Mouse (Mus musculus) forebrain, embryonic 14.5 days (tissue): Measurements from ENCODE around the gene Abcb5. TPM values are rescaled to one million over a fixed set of nuclear protein-coding genes. Genes with fewer than 3 reads are reported as not detected.
A peak's percentile ranks its signal among the peaks of the same experiment; 100 is the strongest.

Experiments
- ATAC-seq: fragments of 200-750 bp; cut with Nextera tagmentation; 2 replicates; pipeline ENCODE4 v1.8.0; 2017; ENCODE audit warnings: mild to moderate bottlenecking, moderate library complexity
- DNase-seq: peaks from one replicate; pipeline ENCODE4 v3.0.0-alpha.2; 2015; ENCODE audit warnings: low spot score
- H3K27ac ChIP-seq: fragments of 300-500 bp; sonication (generic); 2 replicates; pipeline ENCODE4 v1.5.1; 2014; ENCODE audit warnings: low read depth, mild to moderate bottlenecking, control low read depth, low read length, moderate library complexity
- H3K27me3 ChIP-seq: fragments of 300-500 bp; sonication (generic); replicated peaks from 2 replicates; pipeline ENCODE4 v1.6.1; 2014; ENCODE audit warnings: low read length, control low read depth, mixed read lengths; ENCODE audit not compliant: control insufficient read depth, insufficient read depth
- H3K36me3 ChIP-seq: fragments of 300-500 bp; sonication (generic); 2 replicates; pipeline ENCODE4 v1.6.1; 2014; ENCODE audit warnings: low read length, control low read depth; ENCODE audit not compliant: control insufficient read depth, insufficient read depth
- H3K4me1 ChIP-seq: fragments of 300-500 bp; sonication (generic); 2 replicates; pipeline ENCODE4 v1.6.1; 2014; ENCODE audit warnings: antibody characterized with exemption, low read length, control low read depth; ENCODE audit not compliant: control insufficient read depth, insufficient read depth
- H3K4me2 ChIP-seq: fragments of 300-500 bp; sonication (generic); 2 replicates; pipeline ENCODE4 v1.6.1; 2014; ENCODE audit warnings: mild to moderate bottlenecking, control low read depth, low read length
- H3K4me3 ChIP-seq: fragments of 300-500 bp; sonication (generic); 2 replicates; pipeline ENCODE4 v1.5.1; 2014; ENCODE audit warnings: low read depth, low read length, control low read depth
- H3K9ac ChIP-seq: fragments of 300-500 bp; sonication (generic); 2 replicates; pipeline ENCODE4 v1.6.1; 2014; ENCODE audit warnings: mild to moderate bottlenecking, low read length, control low read depth, moderate library complexity
- H3K9me3 ChIP-seq: fragments of 300-500 bp; sonication (generic); replicated peaks from 2 replicates; pipeline ENCODE4 v1.6.1; 2016; ENCODE audit warnings: low read length, control low read depth, mixed read lengths; ENCODE audit not compliant: control insufficient read depth
- WGBS: fragments of 180-500 bp; shearing (Covaris S2); extraction: QIAGEN DNeasy Blood & Tissue Kit; methylation state at CpG from one replicate; pipeline ENCODE4 v1.1.7; 2014; 5-methylcytosine and 5-hydroxymethylcytosine counted together
- polyA plus RNA-seq: library from polyadenylated mRNA; unstranded; fragments of >200 nt; fragmentation: Nextera tagmentation; extraction: Ambion mirVana; gene quantifications from 2 replicates; pipeline ENCODE4 v1.2.1, GENCODE M21; 2014

The Abcb5 gene
- polyA plus RNA-seq, 1 experiment from 2014 or later, result not detected

DNA sequence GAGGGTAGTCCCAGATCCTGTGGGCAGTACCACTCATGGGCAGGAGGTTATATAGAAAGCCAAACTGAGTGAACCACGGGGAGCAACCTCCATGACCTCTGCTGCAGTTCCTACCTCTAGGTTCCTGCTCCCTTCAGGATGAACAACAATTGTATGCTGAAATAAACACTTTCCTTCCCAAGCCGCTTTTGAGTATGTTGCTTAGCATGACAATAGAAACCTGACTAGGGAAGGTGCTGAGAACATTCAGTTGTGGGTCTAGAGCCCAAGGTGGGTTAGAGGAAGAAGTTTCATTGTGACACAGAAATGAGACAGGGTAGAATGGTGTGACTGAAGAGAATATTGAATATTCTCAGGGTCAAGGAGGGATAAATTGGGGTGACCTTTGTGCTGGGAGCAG lies 55.9 kb downstream of the Abcb5 start:
- 79% methylated on average over 2 of the region's 2 CpGs for WGBS
- no peaks in the 10 kb centered on the region for H3K36me3 ChIP-seq

DNA sequence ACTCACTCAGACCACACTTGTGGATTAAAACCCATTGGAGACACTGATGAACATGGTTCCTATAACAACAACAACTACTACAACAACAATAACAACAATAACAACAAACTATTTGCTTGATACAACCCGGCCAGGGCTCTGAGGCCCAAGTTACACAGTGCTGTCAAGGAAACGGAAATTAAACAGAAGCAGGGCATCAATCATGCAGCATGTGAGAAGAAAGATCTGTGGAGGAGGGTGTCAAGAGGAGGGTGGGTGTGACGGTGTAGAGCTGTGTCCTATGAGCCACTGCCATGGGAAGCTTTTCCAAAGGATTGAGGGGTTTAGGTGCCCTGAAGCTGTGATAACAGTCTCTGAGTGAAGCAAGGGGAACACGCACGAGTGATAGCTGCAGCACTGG lies 64.0 kb downstream of the Abcb5 start:
- no peak for ATAC-seq
- H3K4me3 ChIP-seq, result no peak overlapping the region
- 77% methylated on average over 5 of the region's 5 CpGs for WGBS

More for the DNA sequence above, 55.9 kb downstream of the Abcb5 start:
- DNase-seq (no peak), ATAC-seq (no peak)
- no peaks in the 10 kb centered on the region for H3K4me1 ChIP-seq
- no peak overlapping the region for H3K27ac ChIP-seq
- H3K27me3 ChIP-seq, result no peaks in the 10 kb centered on the region
- H3K4me2 ChIP-seq, result no peak overlapping the region
- no peak overlapping the region for H3K9ac ChIP-seq
- H3K4me3 ChIP-seq, result no peak overlapping the region
- no peaks in the 10 kb centered on the region for H3K9me3 ChIP-seq

DNA sequence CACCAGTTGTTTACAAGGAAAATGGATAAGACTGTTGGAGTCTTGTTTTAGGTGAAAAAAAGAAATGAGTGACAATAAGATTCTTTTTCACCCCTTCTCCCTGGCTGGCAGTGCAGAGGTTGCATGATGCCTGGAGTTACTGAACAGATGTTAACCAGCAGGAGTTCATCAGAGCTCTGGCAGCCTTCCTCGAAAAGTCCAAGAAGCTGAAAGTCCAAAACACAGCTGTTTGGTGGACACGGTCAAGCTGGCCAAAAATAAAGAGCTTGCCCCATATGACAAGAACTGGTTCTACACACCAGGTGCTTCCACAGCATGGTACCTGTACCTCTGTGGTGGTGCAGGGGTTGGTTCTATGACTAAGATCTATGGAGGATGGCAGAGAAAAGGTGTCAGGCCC lies 78.3 kb downstream of the Abcb5 start:
- Histone ChIP-seq H3K9me3 (no peaks in the 10 kb centered on the region), H3K9ac (no peak overlapping the region), H3K4me2 (no peak overlapping the region), H3K4me3 (no peak overlapping the region), H3K27ac (no peak overlapping the region), H3K36me3 (no peaks in the 10 kb centered on the region), H3K4me1 (no peaks in the 10 kb centered on the region), H3K27me3 (no peaks in the 10 kb centered on the region)
- no peak for ATAC-seq
- 88% methylated on average over 2 of the region's 2 CpGs for WGBS
- DNase-seq, result no peak

More for the DNA sequence above, 64.0 kb downstream of the Abcb5 start:
- Histone ChIP-seq H3K4me2 (no peak overlapping the region), H3K27ac (no peak overlapping the region), H3K9me3 (no peaks in the 10 kb centered on the region), H3K36me3 (no peaks in the 10 kb centered on the region), H3K4me1 (no peaks in the 10 kb centered on the region), H3K27me3 (no peaks in the 10 kb centered on the region), H3K9ac (no peak overlapping the region)
- DNase-seq, result no peak

- Histone ChIP-seq H3K4me2 (no peak overlapping the region), H3K27me3 (no peaks in the 10 kb centered on the region), H3K27ac (no peak overlapping the region), H3K9ac (no peak overlapping the region), H3K36me3 (no peaks in the 10 kb centered on the region), H3K4me1 (no peaks in the 10 kb centered on the region), H3K9me3 (no peaks in the 10 kb centered on the region), H3K4me3 (no peak overlapping the region)
- DNase-seq, result no peak
- ATAC-seq, result no peak
Measured at GRCm38 (mm10) chr12:118882790-118883189, 83.4 kb downstream of the Abcb5 start.

DNA sequence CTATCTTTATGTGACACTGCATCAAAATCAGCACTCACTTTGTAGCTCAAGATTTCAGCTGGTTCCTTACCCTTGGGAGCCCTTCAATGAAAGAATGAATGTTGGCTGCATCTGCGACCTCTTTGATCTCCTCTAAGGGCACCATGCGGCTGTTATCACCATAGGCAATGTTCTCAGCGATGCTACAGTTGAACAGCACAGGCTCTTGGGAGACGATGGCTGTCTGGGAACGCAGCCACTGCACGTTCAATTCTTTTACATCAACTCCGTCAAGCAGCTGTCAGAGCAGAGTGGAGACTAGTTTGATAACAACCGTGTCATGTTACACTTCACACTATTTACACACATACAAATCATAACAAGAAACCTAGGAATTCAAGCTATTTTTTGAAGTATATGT lies 93.5 kb downstream of the Abcb5 start:
- Histone ChIP-seq H3K27ac (no peak overlapping the region), H3K27me3 (no peaks in the 10 kb centered on the region), H3K36me3 (no peaks in the 10 kb centered on the region), H3K4me2 (no peak overlapping the region), H3K9me3 (no peaks in the 10 kb centered on the region), H3K9ac (no peak overlapping the region), H3K4me1 (no peaks in the 10 kb centered on the region), H3K4me3 (no peak overlapping the region)
- DNase-seq (no peak), ATAC-seq (no peak)
- WGBS, result 82% methylated on average over 8 of the region's 8 CpGs

- Histone ChIP-seq H3K4me2 (0 out of 2 replicates have a peak overlapping the region, but pooled peaks have one; percentile 68), H3K4me1 (peaks cover 6% of the 10 kb centered on the region; the same call in 1 of the 2 replicates), H3K36me3 (no peaks in the 10 kb centered on the region), H3K27me3 (peaks cover 20% of the 10 kb centered on the region), H3K27ac (no peak overlapping the region), H3K4me3 (no peak overlapping the region), H3K9ac (no peak overlapping the region), H3K9me3 (no peaks in the 10 kb centered on the region)
- DNase-seq, result no peak
- ATAC-seq, result no peak
- WGBS, result 3% methylated on average over 7 of the region's 7 CpGs
Measured at GRCm38 (mm10) chr12:118856151-118856550, 110.1 kb downstream of the Abcb5 start.

- peak overlapping the region; percentile 70 for H3K9ac ChIP-seq
- ATAC-seq (peak; percentile 98), DNase-seq (peak; percentile 90)
- WGBS, result under 1% methylated on average over 34 of the region's 34 CpGs
- H3K9me3 ChIP-seq, result no peaks in the 10 kb centered on the region
- peak overlapping the region; percentile 84 for H3K27ac ChIP-seq
- no peaks in the 10 kb centered on the region for H3K36me3 ChIP-seq
- H3K4me2 ChIP-seq, result peak overlapping the region; percentile 68
- peaks cover 20% of the 10 kb centered on the region for H3K27me3 ChIP-seq
- H3K4me3 ChIP-seq, result peak overlapping the region; percentile 44
- peaks cover 6% of the 10 kb centered on the region; the same call in 1 of the 2 replicates for H3K4me1 ChIP-seq
Measured at GRCm38 (mm10) chr12:118854831-118855453, 111.3 kb downstream of the Abcb5 start.

GRCm38 (mm10) chr12:118854401-118854800 lies 111.8 kb downstream of the Abcb5 start:
- Histone ChIP-seq H3K36me3 (no peaks in the 10 kb centered on the region), H3K4me2 (peak overlapping the region; percentile 68), H3K9ac (peak overlapping the region; percentile 70), H3K4me3 (peak overlapping the region; percentile 44), H3K27me3 (peaks cover 20% of the 10 kb centered on the region), H3K4me1 (peaks cover 6% of the 10 kb centered on the region; the same call in 1 of the 2 replicates), H3K27ac (peak overlapping the region; percentile 84), H3K9me3 (no peaks in the 10 kb centered on the region)
- ATAC-seq, result peak; percentile 24; the same call in 1 of the 2 replicates
- 1% methylated on average over 10 of the region's 10 CpGs for WGBS
- DNase-seq, result no peak

DNA sequence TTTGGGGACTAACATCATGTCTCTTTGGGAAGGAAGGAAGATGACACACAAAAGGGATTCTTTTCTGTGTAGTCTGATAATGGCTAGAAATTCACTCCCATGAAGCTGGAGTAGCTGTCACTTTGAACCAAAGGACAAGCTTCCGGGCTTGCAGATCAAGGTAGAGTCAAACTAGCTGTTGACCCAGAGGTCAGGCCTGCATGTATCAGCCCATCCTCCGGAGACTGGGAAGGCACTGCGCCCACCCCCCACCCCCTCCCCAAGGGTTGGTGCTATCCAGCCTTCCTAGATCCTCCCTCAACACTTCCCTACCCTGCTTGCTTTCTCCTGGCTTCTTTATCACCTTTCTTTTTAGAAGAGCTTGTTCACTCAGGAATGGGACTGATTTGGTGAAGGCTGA lies 112.9 kb downstream of the Abcb5 start:
- Histone ChIP-seq H3K4me1 (peaks cover 6% of the 10 kb centered on the region; the same call in 1 of the 2 replicates), H3K27me3 (peaks cover 28% of the 10 kb centered on the region), H3K27ac (0 out of 2 replicates have a peak overlapping the region, but pooled peaks have one; percentile 39), H3K4me2 (peak overlapping the region; percentile 68), H3K4me3 (peak overlapping the region; percentile 44; the same call in 1 of the 2 replicates), H3K9me3 (no peaks in the 10 kb centered on the region), H3K9ac (peak overlapping the region; percentile 41; the same call in 1 of the 2 replicates), H3K36me3 (no peaks in the 10 kb centered on the region)
- ATAC-seq (no peak), DNase-seq (no peak)
- 4% methylated on average over 3 of the region's 3 CpGs for WGBS
